Mouse (Mus musculus) thymus, postnatal 10 days (tissue): ENCODE measurements around the gene Snrpg.

Experiments
- DNase-seq, 2 experiments: peaks; one replicate each; pipeline ENCODE4 v3.0.0; 2021; ENCODE audit warnings: low spot score in 2 of 2

Snrpg gene

DNA sequence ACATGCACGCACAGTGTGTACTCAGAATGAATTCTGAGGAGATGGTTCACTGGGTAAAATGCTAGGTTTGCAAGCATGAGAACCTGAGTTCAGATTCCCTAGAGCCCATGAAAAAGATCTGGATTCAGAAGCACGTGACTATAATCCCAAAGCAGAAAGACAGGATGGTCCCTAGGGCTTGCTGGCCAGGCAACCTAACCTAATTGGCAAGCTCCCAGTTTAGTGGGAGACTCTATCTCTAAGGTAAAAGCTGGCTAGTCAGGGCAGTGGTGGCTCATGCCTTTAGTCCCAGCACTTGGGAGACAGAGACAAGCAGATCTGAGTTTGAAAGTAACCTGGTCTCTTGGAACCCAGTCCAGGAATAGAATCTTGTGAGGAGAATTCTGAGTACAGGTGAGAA is 27.9 kb downstream of the Snrpg start:
- no peak for DNase-seq

DNA sequence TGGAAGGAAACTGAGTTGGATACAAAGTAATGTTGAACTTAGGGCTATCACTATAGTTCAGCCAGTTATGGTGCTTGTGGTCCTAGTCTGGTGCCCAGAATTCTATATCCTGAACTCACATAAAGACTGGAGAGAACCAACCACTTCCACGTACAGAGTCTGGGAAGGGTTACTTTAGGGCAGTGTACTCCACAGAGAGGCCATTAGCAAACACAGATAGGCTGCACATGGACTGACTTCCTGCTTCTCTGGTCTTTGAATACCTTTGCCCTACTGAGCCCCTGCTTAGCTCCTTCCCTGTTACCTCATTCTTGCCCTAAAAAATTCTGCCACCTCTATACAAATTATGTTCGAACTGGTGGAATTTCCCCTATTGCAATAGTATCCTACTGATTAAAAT is 28.9 kb downstream of the Snrpg start:
- DNase-seq: no peak

DNA sequence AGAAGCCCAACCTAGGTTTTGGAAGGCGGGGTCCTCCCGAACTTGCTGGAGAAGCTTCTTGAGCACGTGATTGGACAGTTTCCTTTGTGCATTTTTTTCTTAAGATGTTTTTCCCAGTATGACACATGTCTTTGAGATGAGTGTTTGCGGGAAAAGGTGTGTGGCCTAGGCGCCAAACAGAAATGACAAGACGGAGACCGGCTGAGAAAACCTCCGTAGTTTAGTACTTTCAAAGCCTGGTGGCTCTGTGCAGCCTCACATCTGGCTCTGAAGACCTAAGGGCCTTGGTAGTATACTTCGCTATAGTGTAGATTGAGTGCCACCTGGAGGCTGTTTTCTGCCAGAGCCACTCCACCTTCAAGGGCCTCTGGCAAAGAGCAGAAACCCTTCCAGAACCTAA is 29.9 kb downstream of the Snrpg start:
- peak; percentile 77 to 82 for DNase-seq

DNA sequence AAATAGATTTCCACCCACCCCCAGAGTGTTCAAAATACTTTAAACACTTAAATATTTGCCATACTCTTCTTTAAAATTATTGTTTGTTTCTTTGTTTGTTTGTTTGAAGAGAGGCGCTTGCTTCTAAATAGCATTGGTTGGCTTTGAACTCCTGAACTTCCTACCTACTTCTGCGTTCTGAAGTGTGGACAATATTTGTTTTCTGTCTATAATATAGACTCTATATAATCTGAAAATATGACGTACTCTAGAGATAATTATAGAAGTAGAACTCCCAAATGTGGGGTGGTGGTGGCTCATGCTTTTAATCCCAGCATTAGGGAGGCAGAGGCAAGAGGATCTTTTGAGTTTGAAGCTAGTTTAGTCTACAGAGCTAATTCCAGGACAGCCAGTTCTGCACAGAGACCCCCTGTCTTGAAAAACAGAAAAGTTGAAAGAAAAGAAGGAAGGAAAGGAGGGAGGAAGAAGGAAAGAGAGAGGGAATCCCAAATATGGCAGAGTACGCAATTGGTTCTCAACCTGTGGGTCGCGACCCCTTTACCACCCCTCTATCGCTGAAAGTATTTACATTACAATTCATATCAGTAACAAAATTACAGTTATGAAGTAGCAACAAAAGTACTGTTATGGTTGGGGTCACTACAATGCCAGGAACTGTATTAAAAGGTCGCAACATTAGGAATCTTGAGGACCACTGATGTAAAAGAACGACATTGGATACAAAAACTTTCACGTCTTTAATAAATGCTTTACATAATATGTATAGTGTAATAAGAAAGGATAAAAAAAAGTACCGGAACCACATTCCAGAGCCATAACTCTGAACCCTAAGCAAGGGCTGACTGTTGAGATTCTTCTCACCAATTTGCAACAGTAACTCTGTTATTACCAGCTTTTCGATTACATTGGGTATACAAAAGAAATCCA is 31.8 kb downstream of the Snrpg start:
- no peak for DNase-seq

DNA sequence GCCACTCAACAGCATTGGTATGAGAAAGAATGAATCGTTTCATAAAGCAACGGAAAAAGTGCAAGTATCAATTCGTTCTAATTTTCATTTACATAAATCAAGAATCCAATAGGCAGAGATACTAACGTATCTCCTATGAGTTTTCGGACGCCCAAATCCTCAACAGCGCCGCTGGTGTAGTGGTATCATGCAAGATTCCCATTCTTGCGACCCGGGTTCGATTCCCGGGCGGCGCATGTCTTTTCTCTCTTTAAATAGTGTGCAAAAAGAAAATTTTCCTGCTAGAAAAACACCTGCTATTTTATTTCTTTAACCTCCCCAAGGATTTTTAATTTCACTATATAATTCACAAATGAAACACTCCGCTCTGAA is 32.6 kb downstream of the Snrpg start:
- peak in 1 of 2 experiments; percentile 79 for DNase-seq

DNA sequence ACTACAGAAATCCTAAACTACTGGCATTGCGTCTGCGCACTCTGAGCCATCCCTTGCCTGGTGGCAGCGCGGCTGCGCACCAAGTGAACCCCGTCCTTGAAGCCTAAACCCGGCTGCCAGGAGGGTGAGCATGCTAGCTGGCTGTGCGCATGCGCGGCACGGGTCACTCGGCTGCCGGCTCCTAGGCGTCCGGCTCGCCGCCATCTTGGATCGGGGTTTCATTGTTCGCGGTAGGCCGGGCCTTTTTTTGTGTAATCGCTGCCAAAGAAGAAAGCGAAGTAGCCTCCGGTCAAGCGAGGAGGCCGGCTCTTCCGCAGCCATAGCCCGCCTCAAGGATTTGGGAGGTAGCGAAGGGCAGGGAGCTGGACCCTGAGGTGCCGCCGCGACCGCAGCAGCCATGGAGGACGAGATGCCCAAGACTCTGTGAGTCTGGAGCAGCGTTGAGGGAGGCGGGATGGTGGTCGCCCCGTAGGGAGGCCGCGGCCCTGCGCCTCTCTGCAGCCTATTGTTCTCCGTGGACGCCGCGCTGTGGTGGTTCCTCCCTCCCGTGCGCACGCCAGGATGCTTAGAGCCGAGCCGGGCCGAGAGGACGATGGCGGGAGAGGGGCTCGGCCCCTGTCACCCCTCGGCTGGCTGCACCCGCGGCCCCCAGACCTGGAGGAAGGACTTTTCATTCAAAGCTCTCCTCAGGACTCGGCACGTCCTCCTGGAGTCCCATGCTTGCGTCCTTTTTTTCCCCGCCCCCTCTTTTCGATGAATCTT is 33.2 kb downstream of the Snrpg start, which contains the start of gene Tia1:
TSS of gene Tia1 (plus strand) at position 120 of the 762 bp plus-strand sequence.
- DNase-seq: peak; percentile 97

DNA sequence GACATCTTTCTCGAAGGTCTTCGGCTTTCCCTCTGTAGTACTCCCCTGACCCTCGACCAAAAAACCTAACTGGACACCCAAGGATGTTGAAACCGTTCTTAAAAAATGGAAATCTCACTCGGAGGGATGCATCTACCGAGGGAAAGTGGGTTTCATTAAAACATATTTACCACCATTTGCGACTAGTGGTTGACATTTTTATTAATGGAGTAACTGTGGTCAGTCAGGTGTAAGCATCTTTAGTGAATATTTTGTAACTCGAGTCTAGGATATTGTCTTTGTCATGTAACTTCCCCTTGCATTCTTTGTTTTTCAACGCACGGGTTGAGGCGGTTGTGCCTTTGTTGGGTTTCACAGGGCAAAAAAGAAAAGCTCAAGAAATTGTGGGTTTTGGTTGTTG is 33.9 kb downstream of the Snrpg start:
- DNase-seq: no peak

DNA sequence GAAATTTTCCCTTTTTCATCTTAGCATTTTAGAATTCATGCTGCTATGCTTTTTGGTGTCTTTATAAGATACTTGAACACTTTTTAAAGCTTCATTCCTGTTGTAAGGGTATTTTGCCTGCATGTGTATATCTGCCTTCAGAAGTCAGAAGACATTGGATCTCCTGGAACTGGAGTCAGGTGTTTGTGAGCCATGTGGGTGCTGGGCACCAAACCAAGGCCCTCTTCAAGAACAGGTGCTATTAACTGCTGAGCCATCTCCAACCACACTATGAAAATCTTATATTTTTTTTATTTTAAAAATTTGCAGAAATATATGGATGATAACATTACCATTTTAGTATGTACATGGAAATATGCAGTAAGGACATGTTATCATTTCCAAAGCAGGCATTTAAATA is 35.2 kb downstream of the Snrpg start:
- no peak for DNase-seq

DNA sequence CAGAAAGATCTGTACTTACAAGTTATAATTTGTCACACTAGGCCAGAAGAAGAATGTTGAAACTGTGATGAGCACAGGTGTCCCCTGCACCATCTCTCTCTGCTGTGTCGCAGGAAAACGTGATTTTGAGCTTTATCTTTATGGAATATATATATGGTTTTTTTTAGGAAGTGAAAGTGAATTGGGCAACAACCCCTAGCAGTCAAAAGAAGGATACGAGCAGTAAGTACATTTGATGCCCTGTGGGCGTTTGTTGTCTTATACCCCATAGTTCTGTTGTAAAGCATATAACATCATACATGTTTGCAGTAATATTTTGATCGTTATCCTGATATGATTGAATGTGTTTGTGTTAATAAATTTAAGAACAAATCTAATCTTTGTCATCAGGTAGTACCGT is 47.6 kb downstream of the Snrpg start:
- DNase-seq: no peak

DNA sequence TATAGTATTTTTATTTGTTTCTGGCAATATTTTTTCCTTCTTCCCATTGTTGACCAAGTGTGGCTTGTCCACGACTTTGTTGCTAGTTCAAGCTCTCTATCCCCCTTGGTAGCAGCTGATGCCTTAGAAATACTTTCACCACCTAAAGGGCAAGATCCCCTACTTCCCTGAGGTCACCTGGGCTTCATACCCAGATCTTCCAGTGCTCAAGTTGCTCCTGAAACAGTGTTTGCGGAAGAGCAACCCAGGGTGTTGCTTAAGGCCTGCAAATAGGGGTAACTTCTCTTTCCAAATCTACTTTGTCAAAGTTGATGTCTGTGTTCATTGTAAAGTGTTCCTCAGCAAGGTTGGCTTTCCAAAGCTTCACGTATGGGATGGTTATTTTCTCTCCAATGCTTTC is 48.1 kb downstream of the Snrpg start:
- no peak for DNase-seq

DNA sequence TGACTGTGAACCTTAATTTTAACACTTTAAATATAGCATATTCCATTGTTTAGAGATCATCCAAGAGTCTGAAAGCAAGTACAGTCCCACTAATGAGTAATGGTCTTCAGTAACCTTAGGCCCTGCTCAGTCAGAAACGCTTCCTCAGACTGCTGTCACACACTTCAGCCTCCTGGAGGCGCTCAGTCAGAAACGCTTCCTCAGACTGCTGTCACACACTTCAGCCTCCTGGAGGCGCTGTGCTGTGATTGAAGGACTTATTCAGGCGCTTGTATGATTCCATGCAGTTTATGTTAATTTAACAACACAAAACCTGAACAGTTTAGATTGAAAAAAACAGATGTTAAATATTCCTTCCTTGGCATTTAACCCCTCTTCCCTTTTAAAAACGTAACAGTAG is 49.4 kb downstream of the Snrpg start:
- DNase-seq: no peak

DNA sequence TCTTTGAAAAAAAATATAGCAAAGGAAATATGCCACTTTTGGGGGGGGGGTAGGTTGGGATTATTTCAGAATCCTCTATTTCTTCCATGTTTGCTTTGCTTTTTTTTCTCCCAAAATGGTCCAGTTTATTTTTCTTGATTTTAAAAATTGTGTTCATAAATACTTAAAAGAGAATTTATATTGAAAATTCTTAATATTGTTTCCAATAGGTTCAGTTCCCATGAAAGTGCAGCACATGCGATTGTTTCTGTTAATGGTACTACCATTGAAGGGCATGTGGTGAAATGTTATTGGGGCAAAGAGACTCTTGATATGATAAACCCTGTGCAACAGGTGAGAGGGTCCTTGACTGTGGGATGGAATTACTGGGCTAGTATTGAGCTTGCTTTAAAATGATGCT is 55.3 kb downstream of the Snrpg start, which contains the start of gene Gm44790:
TSS of gene Gm44790 (plus strand) at position 301 of the 400 bp plus-strand sequence.
- no peak for DNase-seq
